Mouse (Mus musculus): ENCODE data around the gene Fbxl15.

GRCm38 (mm10) chr19:46331326-46331725 is 3.3 kb downstream of the Fbxl15 start:
- TF ChIP-seq POLR2A (IDR thresholded peaks at IDR 0.05; ENCODE audit: low read depth, low read length) (no peak), CTCF (IDR thresholded peaks at IDR 0.05; ENCODE audit: extremely low read depth, insufficient read length, insufficient replicate concordance, low read depth, low read length) (no peak)

Data from small intestine, adult 2 months (tissue).